Mouse (Mus musculus): Measurements from ENCODE around the gene Sypl. TPM values are rescaled to one million over a fixed set of nuclear protein-coding genes. Genes with fewer than 3 reads are reported as not detected.

Gene Sypl
- total RNA-seq, 2 experiments from 2014 or later, result 44.9 to 45.8 TPM

Other genes with a start within 250 kb of the Sypl start
- 10 to 100 TPM; 43.4 to 43.8 TPM for gene Nampt, start 134.3 kb upstream of the Sypl start, total RNA-seq (2021)
- gene Cdhr3, start 139.0 kb downstream of the Sypl start, total RNA-seq (2021), result 1 to 10 TPM; 1.3 to 1.8 TPM
- gene Atxn7l1, start 193.8 kb downstream of the Sypl start, total RNA-seq (2021), result 10 to 100 TPM; 55.3 to 61.1 TPM